Mouse (Mus musculus) midbrain, embryonic 14.5 days (tissue): ENCODE results near the gene Phex. TPM values are rescaled to one million over a fixed set of nuclear protein-coding genes. Genes with fewer than 3 reads are reported as not detected.

ENCODE experiments used
- ATAC-seq: fragments of 200-750 bp; cut with Nextera tagmentation; 2 replicates; pipeline ENCODE4 v1.8.0; 2017; ENCODE audit warnings: moderate number of reproducible peaks, moderate library complexity; ENCODE audit not compliant: low FRiP score, low TSS enrichment
- DNase-seq: peaks from one replicate; pipeline ENCODE4 v3.0.0-alpha.2; 2015
- H3K27ac ChIP-seq: fragments of 300-500 bp; sonication (generic); replicated peaks from 2 replicates; pipeline ENCODE4 v1.5.1; 2014; ENCODE audit warnings: mild to moderate bottlenecking, low read depth, low read length, moderate library complexity
- H3K27me3 ChIP-seq: fragments of 300-500 bp; sonication (generic); 2 replicates; pipeline ENCODE4 v1.6.1; 2014; ENCODE audit warnings: low read length, control low read depth, mixed read lengths; ENCODE audit not compliant: control insufficient read depth, insufficient read depth
- H3K36me3 ChIP-seq: fragments of 300-500 bp; sonication (generic); 2 replicates; pipeline ENCODE4 v1.6.1; 2014; ENCODE audit warnings: low read length, control low read depth; ENCODE audit not compliant: control insufficient read depth, insufficient read depth
- H3K4me1 ChIP-seq: fragments of 300-500 bp; sonication (generic); 2 replicates; pipeline ENCODE4 v1.6.1; 2014; ENCODE audit warnings: mild to moderate bottlenecking, antibody characterized with exemption, low read length, control low read depth; ENCODE audit not compliant: control insufficient read depth, insufficient read depth
- H3K4me2 ChIP-seq: fragments of 300-500 bp; sonication (generic); 2 replicates; pipeline ENCODE4 v1.6.1; 2014; ENCODE audit warnings: mild to moderate bottlenecking, low read length, moderate library complexity
- H3K4me3 ChIP-seq: fragments of 300-500 bp; sonication (generic); replicated peaks from 2 replicates; pipeline ENCODE4 v1.5.1; 2014; ENCODE audit warnings: low read depth, low read length
- H3K9ac ChIP-seq: fragments of 300-500 bp; sonication (generic); replicated peaks from 2 replicates; pipeline ENCODE4 v1.6.1; 2014; ENCODE audit warnings: mild to moderate bottlenecking, low read length, moderate library complexity
- H3K9me3 ChIP-seq: fragments of 300-500 bp; sonication (generic); 2 replicates; pipeline ENCODE4 v1.6.1; 2016; ENCODE audit warnings: low read length, control low read depth, mixed read lengths; ENCODE audit not compliant: control insufficient read depth
- WGBS: fragments of 180-500 bp; shearing (Covaris S2); extraction: QIAGEN DNeasy Blood & Tissue Kit; methylation state at CpG from one replicate; pipeline ENCODE4 v1.1.7; 2014; 5-methylcytosine and 5-hydroxymethylcytosine counted together
- polyA plus RNA-seq: library from polyadenylated mRNA; unstranded; fragments of >200 nt; fragmentation: Nextera tagmentation; extraction: Ambion mirVana; gene quantifications from 2 replicates; pipeline ENCODE4 v1.2.1, GENCODE M21; 2014

Gene Phex
- polyA plus RNA-seq, 1 experiment from 2014 or later = 0.67 TPM

DNA sequence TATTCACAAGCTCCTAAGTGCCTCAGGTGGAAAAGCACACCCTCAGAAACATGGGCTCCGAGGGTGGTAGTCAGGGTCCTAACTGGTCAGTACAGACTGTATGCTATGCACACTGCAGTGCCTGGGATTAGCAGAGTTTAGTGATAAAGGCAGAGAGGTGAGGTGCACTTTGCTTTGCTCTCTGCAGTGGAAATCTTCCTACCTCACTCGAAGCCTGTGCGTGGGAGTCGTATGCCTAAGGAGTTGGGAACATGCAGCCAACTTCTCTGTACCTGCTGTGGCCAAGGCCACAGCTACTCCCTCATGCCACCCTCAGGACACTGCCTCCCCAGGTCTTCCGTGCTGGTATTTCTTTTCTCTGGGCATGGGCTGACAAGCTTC, 109.3 kb downstream of the Phex start:
- 74% methylated on average over 5 of the region's 5 CpGs for WGBS
- no peak for ATAC-seq
- Histone ChIP-seq H3K27me3 (no peaks in the 10 kb centered on the region), H3K27ac (no peak overlapping the region; the same call in 1 of the 2 replicates), H3K9me3 (no peaks in the 10 kb centered on the region), H3K4me2 (no peak overlapping the region), H3K36me3 (no peaks in the 10 kb centered on the region), H3K9ac (no peak overlapping the region), H3K4me3 (no peak overlapping the region), H3K4me1 (no peaks in the 10 kb centered on the region)
- no peak for DNase-seq

DNA sequence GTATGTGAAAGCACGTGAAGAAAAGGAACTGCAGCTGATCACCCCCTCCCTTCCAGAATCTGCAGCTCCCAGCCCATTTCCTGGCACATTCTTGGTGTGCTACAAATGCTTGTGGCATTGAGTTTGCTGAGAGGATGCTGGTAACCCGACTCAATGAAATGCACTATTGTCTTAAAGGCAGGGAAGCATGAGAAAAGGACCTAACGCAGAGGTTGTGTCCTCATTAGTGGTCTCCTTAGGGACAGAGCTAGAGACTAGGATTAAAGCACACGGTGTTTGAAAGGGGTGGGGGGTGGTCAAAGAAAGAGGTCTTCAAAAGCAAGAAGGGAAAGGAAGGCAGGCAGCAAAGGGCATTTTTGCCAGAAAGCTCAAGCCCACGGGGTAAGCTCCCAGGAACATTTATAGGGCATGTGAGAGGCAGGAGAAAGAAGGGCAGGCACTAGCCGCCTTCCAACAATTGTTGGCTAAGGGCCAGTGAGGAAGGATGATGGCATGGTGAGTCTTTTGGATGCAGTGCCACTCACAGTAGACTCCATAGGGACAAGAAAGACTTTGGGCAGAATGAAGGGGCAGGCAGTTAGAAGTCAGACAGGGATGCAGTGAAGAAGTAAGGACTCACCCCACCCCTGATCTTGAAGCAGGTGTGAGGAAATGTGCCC, 109.8 kb downstream of the Phex start:
- Histone ChIP-seq H3K9me3 (no peaks in the 10 kb centered on the region), H3K27ac (no peak overlapping the region)
- no peak for DNase-seq

DNA sequence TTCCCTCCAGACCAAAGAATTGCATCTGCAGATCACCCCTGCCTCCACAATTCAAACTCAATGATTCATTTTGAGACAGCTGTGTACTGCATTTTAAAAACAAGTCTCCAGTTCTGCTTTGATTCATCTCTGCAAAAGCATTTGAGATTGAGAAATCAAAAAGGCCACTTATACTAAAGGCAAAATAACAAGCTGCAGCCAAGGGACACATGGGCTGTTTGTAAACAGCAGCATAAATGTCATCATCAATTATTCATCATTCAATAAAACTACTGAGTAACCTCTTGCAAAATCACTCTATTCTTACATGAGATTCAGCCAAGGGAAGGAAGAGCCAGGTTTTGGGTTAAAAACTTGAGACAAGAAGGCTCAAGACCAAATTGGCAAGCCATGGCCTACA, 122.7 kb downstream of the Phex start:
- no peak overlapping the region for H3K9ac ChIP-seq
- no peak overlapping the region for H3K27ac ChIP-seq
- H3K27me3 ChIP-seq = no peaks in the 10 kb centered on the region
- no peaks in the 10 kb centered on the region for H3K9me3 ChIP-seq
- no peak overlapping the region for H3K4me2 ChIP-seq
- DNase-seq (no peak), ATAC-seq (no peak)
- no peak overlapping the region for H3K4me3 ChIP-seq
- H3K36me3 ChIP-seq = no peaks in the 10 kb centered on the region
- H3K4me1 ChIP-seq = no peaks in the 10 kb centered on the region

More for the DNA sequence above, 109.8 kb downstream of the Phex start:
- H3K9ac ChIP-seq = no peak overlapping the region
- no peaks in the 10 kb centered on the region for H3K36me3 ChIP-seq
- ATAC-seq = no peak
- H3K4me3 ChIP-seq = no peak overlapping the region
- H3K4me2 ChIP-seq = no peak overlapping the region
- H3K27me3 ChIP-seq = no peaks in the 10 kb centered on the region
- H3K4me1 ChIP-seq = no peaks in the 10 kb centered on the region
- WGBS = 34% methylated on average over 6 of the region's 6 CpGs

DNA sequence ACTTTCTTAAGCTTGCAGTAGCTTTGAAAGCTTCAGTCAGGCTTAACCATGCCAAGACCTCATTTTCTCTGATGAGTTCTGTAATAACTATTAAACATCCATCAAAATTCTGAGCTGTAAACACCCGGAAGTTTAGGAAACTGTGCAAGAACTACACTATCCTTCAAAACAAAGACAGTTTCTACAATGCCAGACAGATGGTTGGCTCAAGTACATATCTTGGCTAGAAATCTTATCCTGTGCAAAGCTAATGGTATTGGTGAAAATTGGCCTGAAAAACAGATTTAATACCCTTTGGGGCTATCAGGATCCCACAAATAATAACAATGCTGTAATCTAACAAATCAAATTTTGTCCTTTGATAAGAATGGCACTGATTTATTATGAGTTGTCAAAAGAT, 138.5 kb downstream of the Phex start:
- 80% methylated on average over 1 of the region's 1 CpGs for WGBS
- no peak for DNase-seq
- no peak overlapping the region for H3K27ac ChIP-seq
- H3K4me1 ChIP-seq = no peaks in the 10 kb centered on the region
- no peak for ATAC-seq
- H3K36me3 ChIP-seq = no peaks in the 10 kb centered on the region
- no peak overlapping the region for H3K4me3 ChIP-seq
- H3K4me2 ChIP-seq = no peak overlapping the region
- H3K27me3 ChIP-seq = no peaks in the 10 kb centered on the region
- H3K9ac ChIP-seq = no peak overlapping the region
- H3K9me3 ChIP-seq = no peaks in the 10 kb centered on the region

DNA sequence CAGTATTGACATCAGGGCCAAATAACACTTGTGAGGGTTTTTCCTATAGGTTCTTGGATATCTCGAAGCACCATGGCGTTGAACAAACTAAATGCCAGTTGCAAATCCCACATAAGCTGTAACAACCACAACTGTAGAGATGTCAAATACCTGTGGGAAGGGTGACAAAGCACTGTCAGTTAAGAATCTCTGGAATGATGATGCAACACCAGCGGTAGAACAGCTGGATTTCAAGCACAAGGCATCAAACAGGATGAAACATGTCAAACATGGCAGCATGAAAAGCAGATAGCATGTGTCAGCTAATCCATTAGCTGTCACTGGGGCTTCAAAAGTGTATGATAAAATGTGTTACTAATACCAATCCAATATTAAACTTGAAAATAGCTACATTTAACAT, 141.8 kb downstream of the Phex start:
- H3K9ac ChIP-seq = no peak overlapping the region
- DNase-seq = no peak
- H3K4me2 ChIP-seq = no peak overlapping the region
- no peaks in the 10 kb centered on the region for H3K27me3 ChIP-seq
- H3K4me3 ChIP-seq = no peak overlapping the region
- H3K4me1 ChIP-seq = no peaks in the 10 kb centered on the region
- no peak for ATAC-seq
- H3K36me3 ChIP-seq = no peaks in the 10 kb centered on the region
- 78% methylated on average over 3 of the region's 3 CpGs for WGBS
- no peak overlapping the region for H3K27ac ChIP-seq
- H3K9me3 ChIP-seq = no peaks in the 10 kb centered on the region

DNA sequence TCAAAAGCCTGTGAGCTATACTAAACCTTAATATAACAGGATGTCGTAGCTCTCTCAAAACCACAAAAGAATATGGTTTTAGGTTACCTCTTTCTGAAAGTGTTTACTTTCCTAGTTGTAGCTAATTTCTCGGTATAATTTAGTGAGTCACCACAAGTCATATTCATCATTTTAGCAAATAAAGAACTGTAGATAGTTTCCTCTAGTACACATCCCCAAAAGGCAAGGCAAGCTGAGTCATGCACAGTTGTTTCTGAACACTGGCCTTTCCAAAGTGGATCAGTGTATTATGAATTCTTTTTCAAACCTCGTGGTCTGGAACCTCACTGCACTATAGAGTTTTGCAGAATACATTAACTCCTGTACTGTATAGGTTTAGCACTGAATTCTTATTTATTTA, 143.5 kb downstream of the Phex start:
- 76% methylated on average over 3 of the region's 3 CpGs for WGBS

DNA sequence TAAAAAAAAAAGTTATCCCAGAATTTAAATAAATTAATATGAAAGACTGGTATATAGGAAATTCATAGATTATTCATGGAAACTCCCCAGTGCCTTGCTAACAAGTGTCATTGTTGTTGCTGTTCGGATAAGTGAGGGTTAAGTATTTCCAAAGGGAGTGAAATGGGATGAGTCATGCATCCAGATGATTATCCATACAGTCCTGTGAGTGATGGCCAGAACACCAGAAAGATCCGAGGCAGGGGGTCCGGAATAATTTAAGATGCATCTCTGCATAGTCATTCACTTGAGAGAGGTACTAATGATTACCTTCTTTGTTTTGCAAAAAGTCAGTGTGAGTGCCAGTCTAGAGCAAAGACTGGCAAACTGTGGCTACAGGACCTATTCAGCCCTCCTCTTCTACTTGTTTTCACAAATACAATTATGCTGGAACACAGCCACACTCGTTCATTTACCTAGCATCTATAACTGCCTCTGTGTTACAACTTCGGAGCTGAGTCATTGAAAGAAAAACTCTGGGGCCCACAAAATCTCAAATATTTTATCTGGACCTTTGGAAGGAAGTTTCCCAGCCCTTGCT, 145.3 kb downstream of the Phex start:
- ATAC-seq (no peak), DNase-seq (no peak)
- Histone ChIP-seq H3K27me3 (no peaks in the 10 kb centered on the region), H3K36me3 (no peaks in the 10 kb centered on the region), H3K9ac (no peak overlapping the region), H3K27ac (no peak overlapping the region), H3K4me3 (no peak overlapping the region), H3K9me3 (no peaks in the 10 kb centered on the region), H3K4me1 (no peaks in the 10 kb centered on the region), H3K4me2 (no peak overlapping the region)
- 41% methylated on average over 5 of the region's 5 CpGs for WGBS

More for the DNA sequence above, 143.5 kb downstream of the Phex start:
- Histone ChIP-seq H3K36me3 (no peaks in the 10 kb centered on the region), H3K4me3 (no peak overlapping the region), H3K4me1 (no peaks in the 10 kb centered on the region), H3K27ac (no peak overlapping the region), H3K9ac (no peak overlapping the region), H3K27me3 (no peaks in the 10 kb centered on the region), H3K4me2 (no peak overlapping the region), H3K9me3 (no peaks in the 10 kb centered on the region)
- DNase-seq (no peak), ATAC-seq (no peak)

DNA sequence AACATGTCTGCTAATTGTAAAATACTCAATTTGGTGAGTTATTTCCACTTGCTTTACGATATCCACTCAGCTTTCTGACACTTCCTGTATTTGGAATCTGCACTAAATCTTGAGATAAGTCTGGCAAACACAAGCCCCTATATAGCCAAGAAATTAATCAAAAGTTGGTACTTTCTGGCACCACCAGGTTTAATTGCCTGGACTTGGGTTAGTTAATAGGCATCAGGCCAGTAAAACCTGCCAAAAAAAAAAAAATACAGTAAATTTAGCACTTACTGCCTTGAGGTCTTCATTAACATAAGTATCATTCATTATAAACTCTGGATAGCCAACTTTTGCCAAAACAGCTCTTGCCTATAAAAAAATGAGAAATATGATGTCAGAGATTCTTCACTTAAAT, 147.0 kb downstream of the Phex start:
- H3K36me3 ChIP-seq = no peaks in the 10 kb centered on the region
- 93% methylated on average over 1 of the region's 1 CpGs for WGBS
- no peak overlapping the region for H3K27ac ChIP-seq
- H3K4me3 ChIP-seq = no peak overlapping the region
- no peaks in the 10 kb centered on the region for H3K27me3 ChIP-seq
- no peaks in the 10 kb centered on the region for H3K9me3 ChIP-seq
- DNase-seq (no peak), ATAC-seq (no peak)
- H3K9ac ChIP-seq = no peak overlapping the region
- H3K4me1 ChIP-seq = no peaks in the 10 kb centered on the region
- no peak overlapping the region for H3K4me2 ChIP-seq

DNA sequence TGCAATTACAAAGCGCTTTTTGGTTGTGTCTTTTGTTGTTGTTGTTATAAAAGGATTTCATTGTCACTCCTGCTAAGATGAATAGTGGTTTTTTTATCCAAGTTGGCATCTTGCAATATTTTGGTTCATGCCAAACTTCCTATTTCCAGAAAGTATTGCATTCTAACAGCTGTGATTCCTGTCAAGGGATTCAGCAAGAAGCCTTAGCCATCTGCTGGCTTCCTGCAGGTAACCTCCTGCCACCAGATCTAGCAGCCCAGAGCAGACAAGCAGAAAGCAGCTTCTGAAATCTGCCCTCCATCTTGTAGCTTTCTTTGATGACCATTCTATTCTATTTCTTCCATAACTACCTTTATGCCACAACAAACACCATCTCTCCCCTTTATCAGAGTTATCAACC, 212.4 kb downstream of the Phex start:
- WGBS = 88% methylated on average over 1 of the region's 1 CpGs
- ATAC-seq (no peak), DNase-seq (no peak)
- Histone ChIP-seq H3K9me3 (no peaks in the 10 kb centered on the region), H3K4me3 (no peak overlapping the region), H3K27ac (no peak overlapping the region), H3K27me3 (no peaks in the 10 kb centered on the region), H3K4me1 (no peaks in the 10 kb centered on the region), H3K4me2 (no peak overlapping the region), H3K9ac (no peak overlapping the region), H3K36me3 (no peaks in the 10 kb centered on the region)
